Mouse (Mus musculus): ENCODE measurements at regions not wholly inside any gene's neighbourhood (a gene's known extent, or its start where the extent isn't known, plus 50 kb on each side); places are given as distances from the start of the nearest gene placed in this dataset.

DNA sequence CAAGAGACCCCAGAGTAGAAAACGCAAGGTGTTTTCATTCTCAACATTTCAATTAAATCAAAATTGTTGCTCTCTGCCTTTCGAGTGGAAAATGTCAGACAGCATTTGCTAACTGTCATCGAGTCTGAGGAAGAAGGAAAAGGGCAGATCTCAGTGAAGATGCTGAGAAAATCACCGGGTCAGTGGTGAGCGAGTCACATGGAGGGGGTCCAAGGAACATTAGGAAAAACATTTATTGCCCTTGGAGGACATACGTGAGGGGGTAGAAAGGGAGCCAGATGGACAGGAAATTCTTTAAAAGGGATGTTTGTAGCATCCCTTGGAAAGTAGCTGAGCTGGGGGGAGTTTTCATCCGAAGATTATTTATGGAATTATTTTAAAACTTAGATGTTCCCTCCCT, 425.4 kb upstream of the Rgma start:
- H3K4me3 ChIP-seq (ENCODE audit: low read depth, low read length), result no peak overlapping the region
- H3K4me2 ChIP-seq (replicated peaks; ENCODE audit: low read depth), result no peak overlapping the region
- H3K9me3 ChIP-seq (ENCODE audit: control insufficient read depth, low read length), result no peaks in the 10 kb centered on the region
- H3K36me3 ChIP-seq (ENCODE audit: control insufficient read depth, insufficient read depth, low read length), result no peaks in the 10 kb centered on the region
- H3K4me1 ChIP-seq (replicated peaks; ENCODE audit: control insufficient read depth, insufficient read depth), result no peaks in the 10 kb centered on the region
- DNase-seq (ENCODE audit: low spot score) (no peak), ATAC-seq (ENCODE audit: low FRiP score, low TSS enrichment) (no peak)
- no peak overlapping the region for H3K9ac ChIP-seq (ENCODE audit: low read length)
- H3K27ac ChIP-seq (replicated peaks), result no peak overlapping the region
- TF ChIP-seq CTCF (IDR thresholded peaks at IDR 0.05; ENCODE audit: low read depth) (no peak), EP300 (optimal IDR thresholded peaks at IDR 0.05) (no peak)
- WGBS, result 49% methylated on average over 7 of the region's 7 CpGs
- no peaks in the 10 kb centered on the region for H3K27me3 ChIP-seq (ENCODE audit: control insufficient read depth, insufficient read depth, low read length)

DNA sequence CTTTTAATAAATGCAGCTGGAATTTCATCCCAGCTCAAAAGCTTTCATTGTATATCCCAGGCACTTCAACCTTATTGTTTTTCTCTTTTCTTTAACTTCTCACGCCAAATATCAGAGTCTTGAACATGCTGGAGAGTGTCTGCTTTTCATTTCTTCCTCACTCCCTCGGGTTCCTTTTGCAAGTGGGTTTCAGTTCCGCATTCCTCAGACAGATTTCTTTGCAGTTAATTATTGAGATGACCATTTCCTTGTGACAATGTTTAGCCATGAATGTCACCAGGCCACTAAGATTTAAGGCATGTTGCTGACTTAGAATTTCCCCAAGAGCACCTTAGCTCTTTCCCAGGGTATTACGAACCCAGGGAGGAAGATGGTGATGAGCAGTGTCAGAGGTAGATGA, 417.6 kb upstream of the Rgma start:
- Histone ChIP-seq H3K27ac (replicated peaks) (no peak overlapping the region), H3K27me3 (ENCODE audit: control insufficient read depth, insufficient read depth, low read length) (no peaks in the 10 kb centered on the region), H3K4me3 (ENCODE audit: low read depth, low read length) (no peak overlapping the region), H3K9ac (ENCODE audit: low read length) (no peak overlapping the region), H3K4me1 (replicated peaks; ENCODE audit: control insufficient read depth, insufficient read depth) (no peaks in the 10 kb centered on the region), H3K4me2 (replicated peaks; ENCODE audit: low read depth) (no peak overlapping the region), H3K9me3 (ENCODE audit: control insufficient read depth, low read length) (no peaks in the 10 kb centered on the region), H3K36me3 (ENCODE audit: control insufficient read depth, insufficient read depth, low read length) (no peaks in the 10 kb centered on the region)
- TF ChIP-seq EP300 (optimal IDR thresholded peaks at IDR 0.05) (no peak), CTCF (IDR thresholded peaks at IDR 0.05; ENCODE audit: low read depth) (no peak)
- DNase-seq (ENCODE audit: low spot score) (no peak), ATAC-seq (ENCODE audit: low FRiP score, low TSS enrichment) (no peak)
- 60% methylated on average over 4 of the region's 4 CpGs for WGBS

DNA sequence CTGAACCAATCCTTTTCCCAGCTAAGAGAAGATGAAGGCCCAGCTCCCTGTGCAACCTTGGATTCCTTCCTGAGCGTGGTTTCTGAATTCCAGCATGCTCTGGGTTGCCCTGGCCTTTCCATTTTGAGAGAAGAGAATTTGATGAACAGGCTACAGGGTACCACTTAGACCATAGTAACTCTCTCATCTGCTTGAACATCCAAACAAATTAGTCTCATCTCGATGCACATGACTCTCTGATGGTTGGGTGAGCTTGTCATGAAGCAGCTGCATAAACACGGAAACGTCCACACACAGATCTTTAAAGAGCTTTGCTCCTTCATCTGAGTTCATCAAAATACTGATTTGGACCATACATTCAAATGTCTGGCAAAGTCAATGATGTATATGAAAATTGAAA, 414.0 kb upstream of the Rgma start:
- no peaks in the 10 kb centered on the region for H3K4me1 ChIP-seq (replicated peaks; ENCODE audit: control insufficient read depth, insufficient read depth)
- H3K4me3 ChIP-seq (ENCODE audit: low read depth, low read length), result no peak overlapping the region
- TF ChIP-seq EP300 (optimal IDR thresholded peaks at IDR 0.05) (no peak), CTCF (IDR thresholded peaks at IDR 0.05; ENCODE audit: low read depth) (no peak)
- no peaks in the 10 kb centered on the region for H3K27me3 ChIP-seq (ENCODE audit: control insufficient read depth, insufficient read depth, low read length)
- H3K27ac ChIP-seq (replicated peaks), result no peak overlapping the region
- no peak overlapping the region for H3K9ac ChIP-seq (ENCODE audit: low read length)
- 68% methylated on average over 4 of the region's 4 CpGs for WGBS
- H3K9me3 ChIP-seq (ENCODE audit: control insufficient read depth, low read length), result no peaks in the 10 kb centered on the region
- no peak for ATAC-seq (ENCODE audit: low FRiP score, low TSS enrichment)
- DNase-seq (ENCODE audit: low spot score), result no peak
- no peak overlapping the region for H3K4me2 ChIP-seq (replicated peaks; ENCODE audit: low read depth)
- no peaks in the 10 kb centered on the region for H3K36me3 ChIP-seq (ENCODE audit: control insufficient read depth, insufficient read depth, low read length)

DNA sequence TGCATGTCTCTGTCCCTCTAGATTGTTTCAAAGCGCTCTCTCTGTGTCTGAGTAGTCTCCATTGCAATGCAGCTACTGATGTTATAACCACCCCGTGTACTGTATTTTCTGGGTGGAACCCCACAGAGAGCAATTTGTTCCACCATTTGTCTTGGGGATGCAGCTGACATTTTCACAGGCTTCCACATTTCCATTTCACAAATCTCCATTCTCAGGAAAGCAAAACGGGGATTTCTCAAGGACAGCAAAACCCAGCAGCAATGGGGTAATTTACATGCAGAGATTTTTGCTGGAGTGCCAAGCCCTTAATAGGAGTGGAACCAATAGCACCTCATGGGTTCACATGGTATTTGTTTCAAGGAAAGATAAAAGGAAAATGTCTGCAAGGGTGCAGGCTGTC, 412.5 kb upstream of the Rgma start:
- Histone ChIP-seq H3K27ac (replicated peaks) (no peak overlapping the region), H3K4me1 (replicated peaks; ENCODE audit: control insufficient read depth, insufficient read depth) (no peaks in the 10 kb centered on the region), H3K4me2 (replicated peaks; ENCODE audit: low read depth) (no peak overlapping the region), H3K9ac (ENCODE audit: low read length) (no peak overlapping the region), H3K27me3 (ENCODE audit: control insufficient read depth, insufficient read depth, low read length) (no peaks in the 10 kb centered on the region), H3K36me3 (ENCODE audit: control insufficient read depth, insufficient read depth, low read length) (no peaks in the 10 kb centered on the region), H3K9me3 (ENCODE audit: control insufficient read depth, low read length) (no peaks in the 10 kb centered on the region), H3K4me3 (ENCODE audit: low read depth, low read length) (no peak overlapping the region)
- TF ChIP-seq EP300 (optimal IDR thresholded peaks at IDR 0.05) (no peak), CTCF (IDR thresholded peaks at IDR 0.05; ENCODE audit: low read depth) (no peak)
- WGBS, result 68% methylated on average over 3 of the region's 3 CpGs
- ATAC-seq (ENCODE audit: low FRiP score, low TSS enrichment) (no peak), DNase-seq (ENCODE audit: low spot score) (no peak)

DNA sequence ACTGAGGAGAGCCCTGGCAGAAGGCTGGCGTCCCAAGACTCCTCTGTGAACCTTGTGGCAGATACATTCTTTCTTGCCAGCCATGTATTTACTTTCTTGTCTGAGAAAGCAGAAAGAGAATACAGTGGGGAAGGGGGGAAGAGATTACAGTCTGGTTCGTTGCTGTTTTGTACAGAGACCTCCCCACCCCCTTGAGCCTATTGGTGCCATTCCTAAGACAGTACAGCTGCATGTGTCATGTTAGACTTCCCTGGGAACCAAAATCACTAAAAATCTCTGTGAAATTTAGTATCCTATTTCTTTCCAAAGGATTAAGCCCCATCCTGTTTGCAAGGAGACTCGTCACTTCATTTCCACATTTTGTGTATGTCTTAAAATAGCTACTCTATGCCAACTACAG, 411.4 kb upstream of the Rgma start:
- WGBS, result 55% methylated on average over 3 of the region's 3 CpGs
- no peak overlapping the region for H3K4me3 ChIP-seq (ENCODE audit: low read depth, low read length)
- no peak overlapping the region for H3K4me2 ChIP-seq (replicated peaks; ENCODE audit: low read depth)
- no peak for ATAC-seq (ENCODE audit: low FRiP score, low TSS enrichment)
- no peaks in the 10 kb centered on the region for H3K4me1 ChIP-seq (replicated peaks; ENCODE audit: control insufficient read depth, insufficient read depth)
- H3K27ac ChIP-seq (replicated peaks), result no peak overlapping the region
- TF ChIP-seq CTCF (IDR thresholded peaks at IDR 0.05; ENCODE audit: low read depth), result no peak
- no peak for TF ChIP-seq EP300 (optimal IDR thresholded peaks at IDR 0.05)
- no peaks in the 10 kb centered on the region for H3K27me3 ChIP-seq (ENCODE audit: control insufficient read depth, insufficient read depth, low read length)
- no peak for DNase-seq (ENCODE audit: low spot score)
- no peaks in the 10 kb centered on the region for H3K9me3 ChIP-seq (ENCODE audit: control insufficient read depth, low read length)
- no peaks in the 10 kb centered on the region for H3K36me3 ChIP-seq (ENCODE audit: control insufficient read depth, insufficient read depth, low read length)
- H3K9ac ChIP-seq (ENCODE audit: low read length), result no peak overlapping the region

DNA sequence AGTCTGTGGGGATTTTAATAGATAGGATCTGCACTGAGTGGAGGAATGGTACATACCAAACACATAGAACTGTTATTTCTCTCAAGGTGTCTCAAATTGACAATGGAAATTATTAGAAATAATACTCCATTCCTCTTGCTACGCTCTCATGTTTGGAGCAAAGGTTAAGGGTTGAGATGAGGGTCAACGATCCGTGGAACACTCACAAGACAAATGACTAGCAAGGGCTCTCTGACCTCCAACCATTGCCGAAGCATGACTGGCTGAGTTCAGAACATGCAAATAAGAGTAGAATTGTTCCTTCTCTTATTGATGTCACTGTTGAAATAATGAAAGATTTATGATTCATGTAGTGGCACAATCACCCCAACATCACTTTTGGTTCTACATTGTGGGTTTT, 407.1 kb upstream of the Rgma start:
- WGBS, result 63% methylated on average over 4 of the region's 4 CpGs
- Histone ChIP-seq H3K4me1 (replicated peaks; ENCODE audit: control insufficient read depth, insufficient read depth) (no peaks in the 10 kb centered on the region), H3K4me3 (ENCODE audit: low read depth, low read length) (no peak overlapping the region), H3K27me3 (ENCODE audit: control insufficient read depth, insufficient read depth, low read length) (no peaks in the 10 kb centered on the region), H3K36me3 (ENCODE audit: control insufficient read depth, insufficient read depth, low read length) (no peaks in the 10 kb centered on the region), H3K27ac (replicated peaks) (no peak overlapping the region), H3K9me3 (ENCODE audit: control insufficient read depth, low read length) (no peaks in the 10 kb centered on the region), H3K9ac (ENCODE audit: low read length) (no peak overlapping the region), H3K4me2 (replicated peaks; ENCODE audit: low read depth) (no peak overlapping the region)
- ATAC-seq (ENCODE audit: low FRiP score, low TSS enrichment) (no peak), DNase-seq (ENCODE audit: low spot score) (no peak)
- TF ChIP-seq CTCF (IDR thresholded peaks at IDR 0.05; ENCODE audit: low read depth) (no peak), EP300 (optimal IDR thresholded peaks at IDR 0.05) (no peak)
